Mouse (Mus musculus) MEL (cell line): ENCODE results near the gene Tpsb2.

Experiments
- CTCF ChIP-seq, 3 experiments: IDR thresholded peaks in 2 of 3; conservative IDR thresholded peaks in 1 of 3; 2 replicates each; pipeline ENCODE4 v1.5.1; 2011 to 2012; ENCODE audit warnings: low read length in 3 of 3, low read depth in 2 of 3, mild to moderate bottlenecking in 2 of 3, improper control_type of control experiment in 1 of 3, inconsistent platforms in 1 of 3, mixed read lengths in 1 of 3, moderate library complexity in 1 of 3; ENCODE audit not compliant: control insufficient read depth in 1 of 3, insufficient read depth in 1 of 3, poor library complexity in 1 of 3, severe bottlenecking in 1 of 3
- E2F4 ChIP-seq: IDR thresholded peaks from 2 replicates; pipeline ENCODE4 v1.6.1; 2011; ENCODE audit warnings: low read depth, low read length, improper control_type of control experiment, borderline replicate concordance
- KAT2A ChIP-seq: conservative IDR thresholded peaks from 2 replicates; pipeline ENCODE4 v1.6.1; 2012; ENCODE audit warnings: low read depth, low read length, improper control_type of control experiment, inconsistent platforms
- MXI1 ChIP-seq: IDR thresholded peaks from 2 replicates; pipeline ENCODE4 v1.6.1; 2011; ENCODE audit warnings: mild to moderate bottlenecking, low read depth, low read length, improper control_type of control experiment
- POLR2A ChIP-seq, 2 experiments: IDR thresholded peaks; 2 replicates each; pipeline ENCODE4 v1.6.1; 2011 to 2012; ENCODE audit warnings: low read length in 2 of 2, mild to moderate bottlenecking in 2 of 2, control low read depth in 1 of 2, improper control_type of control experiment in 1 of 2, low read depth in 1 of 2, moderate library complexity in 1 of 2; ENCODE audit not compliant: control insufficient read depth in 1 of 2, insufficient read depth in 1 of 2, poor library complexity in 1 of 2
- POLR2AphosphoS2 ChIP-seq: IDR thresholded peaks from 2 replicates; pipeline ENCODE4 v1.6.1; 2011; ENCODE audit warnings: low read length, improper control_type of control experiment
- POLR2AphosphoS5 ChIP-seq: IDR thresholded peaks from 2 replicates; pipeline ENCODE4 v1.6.1; 2012; ENCODE audit warnings: low read depth, borderline replicate concordance, mild to moderate bottlenecking, inconsistent platforms, low read length, moderate library complexity, mixed read lengths
- RCOR1 ChIP-seq: IDR thresholded peaks from 2 replicates; pipeline ENCODE4 v1.6.1; 2012; ENCODE audit warnings: low read depth, mild to moderate bottlenecking, inconsistent platforms, low read length, improper control_type of control experiment
- SIN3A ChIP-seq: IDR thresholded peaks from 2 replicates; pipeline ENCODE4 v1.6.1; 2012; ENCODE audit warnings: low read length, improper control_type of control experiment, inconsistent platforms
- TCF12 ChIP-seq: IDR thresholded peaks from 2 replicates; pipeline ENCODE4 v1.6.1; 2014; ENCODE audit warnings: low read depth, mild to moderate bottlenecking, inconsistent platforms, low read length, improper control_type of control experiment, moderate library complexity

DNA sequence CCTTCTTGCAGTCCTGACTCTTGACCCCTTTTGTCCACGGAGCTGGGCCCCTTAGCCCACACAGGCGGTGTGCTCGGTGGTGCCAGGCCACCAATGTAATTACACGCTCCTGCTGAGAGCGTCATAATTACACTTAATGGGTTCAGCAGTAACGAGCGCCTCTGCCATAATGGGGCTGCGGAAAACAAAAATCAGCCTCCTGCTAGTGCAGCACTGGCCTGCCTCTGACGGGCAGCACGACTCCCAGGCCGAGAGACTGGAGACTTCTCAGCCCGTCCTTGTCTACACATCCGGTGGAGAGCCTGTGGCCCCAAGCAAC, 32.4 kb downstream of the Tpsb2 start:
- TF ChIP-seq CTCF (IDR thresholded peaks at IDR 0.05 in 2 of 3, conservative IDR thresholded peaks at IDR 0.05 in 1 of 3; ENCODE audit: control insufficient read depth in 1 of 3, insufficient read depth in 1 of 3, low read depth in 2 of 3, low read length in 3 of 3, poor library complexity in 1 of 3, severe bottlenecking in 1 of 3) (no peak), RCOR1 (no peak), POLR2A (IDR thresholded peaks at IDR 0.05; ENCODE audit: control insufficient read depth in 1 of 2, insufficient read depth in 1 of 2, low read depth in 1 of 2, low read length in 2 of 2, poor library complexity in 1 of 2) (no peak), POLR2AphosphoS2 (no peak), POLR2AphosphoS5 (no peak), E2F4 (no peak), KAT2A (no peak), MXI1 (no peak), SIN3A (no peak), TCF12 (no peak)
